Mouse (Mus musculus): ENCODE measurements around the gene Atp13a3. TPM values are rescaled to one million over a fixed set of nuclear protein-coding genes. Genes with fewer than 3 reads are reported as not detected.

Gene Atp13a3
- total and polyA plus RNA-seq, 2 experiments from 2014 or later, result 6.1 to 35.0 TPM

DNA sequence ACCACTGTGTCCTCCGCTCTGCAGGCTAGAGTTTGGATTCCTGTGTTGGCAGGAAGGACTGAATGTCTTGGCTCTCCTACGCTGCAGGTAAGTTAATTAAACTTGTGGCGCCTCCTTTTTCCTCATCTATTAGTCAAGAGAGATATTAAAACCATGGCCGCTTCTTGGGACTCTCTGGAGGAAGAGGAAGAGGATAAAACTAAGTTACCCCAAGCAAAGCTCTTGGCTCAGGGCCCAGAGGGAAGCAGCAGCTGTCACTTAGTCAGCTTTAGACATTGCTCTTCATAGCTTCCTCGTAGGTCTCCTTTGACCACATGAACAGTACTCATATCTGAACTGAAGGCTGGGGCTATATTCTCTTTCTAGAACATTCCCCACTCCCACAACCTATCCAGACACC, 10.5 kb upstream of the Atp13a3 start:
- Histone ChIP-seq H3K4me1 (ENCODE audit: insufficient read depth) (no peaks in the 10 kb centered on the region), H3K36me3 (ENCODE audit: insufficient read depth) (no peaks in the 10 kb centered on the region), H3K9ac (no peak overlapping the region), H3K27me3 (ENCODE audit: insufficient read depth, low read length) (no peaks in the 10 kb centered on the region), H3K27ac (ENCODE audit: low read depth, low read length) (no peak overlapping the region), H3K9me3 (ENCODE audit: low read length) (no peaks in the 10 kb centered on the region), H3K4me2 (ENCODE audit: low read depth) (no peak overlapping the region), H3K4me3 (ENCODE audit: low read depth, low read length) (no peak overlapping the region)
- 77% methylated on average over 5 of the region's 5 CpGs for WGBS
- TF ChIP-seq CTCF (IDR thresholded peaks at IDR 0.05; ENCODE audit: low read depth), result no peak
- ATAC-seq (no peak), DNase-seq (no peak)

DNA sequence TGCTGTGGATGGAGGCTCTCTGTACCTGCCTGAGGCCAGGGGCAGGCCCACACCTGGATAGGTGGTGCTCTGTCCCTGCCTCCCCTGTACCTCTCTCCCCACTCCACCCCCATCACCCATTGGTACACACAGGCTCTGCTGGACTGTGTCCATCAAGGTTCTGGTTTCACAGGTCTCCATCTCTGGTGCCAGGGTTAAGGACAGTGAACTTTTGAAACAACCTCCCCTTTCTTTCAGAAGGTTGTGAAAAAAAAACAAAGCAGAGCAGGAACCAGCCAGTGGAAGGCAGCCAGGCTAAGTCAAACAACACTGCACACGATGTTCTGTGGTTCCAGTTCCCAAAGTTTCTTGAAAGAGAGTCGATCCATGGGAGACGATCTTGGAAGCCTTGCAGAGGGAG, 6.9 kb upstream of the Atp13a3 start:
- no peak for TF ChIP-seq CTCF (IDR thresholded peaks at IDR 0.05; ENCODE audit: low read depth)
- Histone ChIP-seq H3K9ac (no peak overlapping the region), H3K27me3 (ENCODE audit: insufficient read depth, low read length) (no peaks in the 10 kb centered on the region), H3K4me3 (ENCODE audit: low read depth, low read length) (no peak overlapping the region), H3K4me1 (ENCODE audit: insufficient read depth) (no peaks in the 10 kb centered on the region), H3K4me2 (ENCODE audit: low read depth) (no peak overlapping the region), H3K9me3 (ENCODE audit: low read length) (no peaks in the 10 kb centered on the region), H3K36me3 (ENCODE audit: insufficient read depth) (no peaks in the 10 kb centered on the region), H3K27ac (ENCODE audit: low read depth, low read length) (no peak overlapping the region)
- no peak for ATAC-seq
- DNase-seq, result no peak
- 67% methylated on average over 3 of the region's 3 CpGs for WGBS

DNA sequence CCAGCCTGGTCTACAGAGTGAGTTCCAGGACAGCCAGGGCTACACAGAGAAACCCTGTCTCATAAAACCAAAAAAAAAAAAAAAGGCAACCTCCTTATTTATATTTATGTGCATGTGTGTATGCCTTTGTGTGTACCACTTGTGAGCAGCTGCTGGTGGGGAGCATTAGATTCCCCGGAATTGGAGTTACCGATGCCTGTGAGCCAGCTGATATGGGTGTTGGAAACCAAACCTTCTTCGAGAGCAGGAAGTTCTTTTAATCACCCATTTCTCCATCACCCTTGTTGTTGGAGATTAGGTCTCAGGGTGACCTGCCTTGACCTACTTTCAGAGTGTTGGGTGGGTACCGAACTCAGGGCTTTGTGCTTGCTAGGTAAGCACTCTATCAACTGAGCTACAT, 5.1 kb upstream of the Atp13a3 start:
- Histone ChIP-seq H3K4me1 (ENCODE audit: insufficient read depth) (no peaks in the 10 kb centered on the region), H3K4me2 (ENCODE audit: low read depth) (no peak overlapping the region), H3K9ac (no peak overlapping the region), H3K4me3 (ENCODE audit: low read depth, low read length) (no peak overlapping the region), H3K9me3 (ENCODE audit: low read length) (no peaks in the 10 kb centered on the region), H3K27ac (ENCODE audit: low read depth, low read length) (no peak overlapping the region), H3K36me3 (ENCODE audit: insufficient read depth) (no peaks in the 10 kb centered on the region), H3K27me3 (ENCODE audit: insufficient read depth, low read length) (no peaks in the 10 kb centered on the region)
- no peak for DNase-seq
- TF ChIP-seq CTCF (IDR thresholded peaks at IDR 0.05; ENCODE audit: low read depth), result no peak
- ATAC-seq, result no peak
- 92% methylated on average over 4 of the region's 4 CpGs for WGBS

DNA sequence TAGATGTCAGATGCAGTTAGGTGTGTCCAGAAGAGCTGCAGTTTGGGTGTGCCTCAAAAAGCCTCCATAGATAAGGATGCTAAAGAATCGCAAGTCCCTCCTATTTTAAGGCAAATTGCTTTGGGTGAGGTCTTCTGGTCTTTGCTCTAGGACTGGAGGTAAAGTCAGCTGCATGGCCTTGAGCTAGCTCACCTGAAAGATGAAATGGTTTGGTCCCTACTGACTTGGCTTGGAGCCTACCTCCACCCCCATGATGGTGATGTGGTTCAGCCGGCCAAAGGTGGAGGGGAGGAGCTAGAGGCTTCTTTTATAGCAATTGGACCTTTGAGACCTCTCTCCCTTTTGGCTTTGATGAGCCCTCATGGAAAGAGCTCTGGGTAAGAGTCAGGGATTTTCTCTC, 1.7 kb upstream of the Atp13a3 start:
- H3K9ac ChIP-seq, result no peak overlapping the region
- TF ChIP-seq CTCF (IDR thresholded peaks at IDR 0.05; ENCODE audit: low read depth), result no peak
- H3K9me3 ChIP-seq (ENCODE audit: low read length), result no peaks in the 10 kb centered on the region
- ATAC-seq (no peak), DNase-seq (no peak)
- no peaks in the 10 kb centered on the region for H3K36me3 ChIP-seq (ENCODE audit: insufficient read depth)
- no peaks in the 10 kb centered on the region for H3K4me1 ChIP-seq (ENCODE audit: insufficient read depth)
- no peaks in the 10 kb centered on the region for H3K27me3 ChIP-seq (ENCODE audit: insufficient read depth, low read length)
- H3K27ac ChIP-seq (ENCODE audit: low read depth, low read length), result no peak overlapping the region
- H3K4me3 ChIP-seq (ENCODE audit: low read depth, low read length), result no peak overlapping the region
- no peak overlapping the region for H3K4me2 ChIP-seq (ENCODE audit: low read depth)
- WGBS, result 83% methylated on average over 2 of the region's 2 CpGs

- H3K4me2 ChIP-seq (ENCODE audit: low read depth), result no peak overlapping the region
- H3K4me3 ChIP-seq (ENCODE audit: low read depth, low read length), result no peak overlapping the region
- H3K36me3 ChIP-seq (ENCODE audit: insufficient read depth), result no peaks in the 10 kb centered on the region
- no peak overlapping the region for H3K27ac ChIP-seq (ENCODE audit: low read depth, low read length)
- 84% methylated on average over 3 of the region's 3 CpGs for WGBS
- H3K27me3 ChIP-seq (ENCODE audit: insufficient read depth, low read length), result no peaks in the 10 kb centered on the region
- ATAC-seq, result no peak
- H3K4me1 ChIP-seq (ENCODE audit: insufficient read depth), result no peaks in the 10 kb centered on the region
- H3K9ac ChIP-seq, result no peak overlapping the region
- TF ChIP-seq CTCF (IDR thresholded peaks at IDR 0.05; ENCODE audit: low read depth), result no peak
- DNase-seq, result no peak
- no peaks in the 10 kb centered on the region for H3K9me3 ChIP-seq (ENCODE audit: low read length)
Measured at GRCm38 (mm10) chr16:30403528-30403927, 2.2 kb downstream of the Atp13a3 start.

GRCm38 (mm10) chr16:30397127-30398057, 8.4 kb downstream of the Atp13a3 start:
- Histone ChIP-seq H3K9me3 (ENCODE audit: low read length) (no peaks in the 10 kb centered on the region), H3K4me1 (ENCODE audit: insufficient read depth) (no peaks in the 10 kb centered on the region), H3K36me3 (ENCODE audit: insufficient read depth) (no peaks in the 10 kb centered on the region), H3K4me3 (ENCODE audit: low read depth, low read length) (no peak overlapping the region), H3K27me3 (ENCODE audit: insufficient read depth, low read length) (no peaks in the 10 kb centered on the region), H3K4me2 (ENCODE audit: low read depth) (no peak overlapping the region), H3K9ac (no peak overlapping the region), H3K27ac (ENCODE audit: low read depth, low read length) (no peak overlapping the region)
- ATAC-seq, result no peak
- DNase-seq, result no peak
- WGBS, result 42% methylated on average over 15 of the region's 15 CpGs
- no peak for TF ChIP-seq CTCF (IDR thresholded peaks at IDR 0.05; ENCODE audit: low read depth)

- Histone ChIP-seq H3K9me3 (ENCODE audit: low read length) (no peaks in the 10 kb centered on the region), H3K27me3 (ENCODE audit: insufficient read depth, low read length) (no peaks in the 10 kb centered on the region), H3K27ac (ENCODE audit: low read depth, low read length) (no peak overlapping the region), H3K4me3 (ENCODE audit: low read depth, low read length) (no peak overlapping the region), H3K4me1 (ENCODE audit: insufficient read depth) (no peaks in the 10 kb centered on the region), H3K36me3 (ENCODE audit: insufficient read depth) (no peaks in the 10 kb centered on the region), H3K9ac (no peak overlapping the region), H3K4me2 (ENCODE audit: low read depth) (no peak overlapping the region)
- DNase-seq, result no peak
- ATAC-seq, result no peak
- WGBS, result 94% methylated on average over 2 of the region's 2 CpGs
- TF ChIP-seq CTCF (IDR thresholded peaks at IDR 0.05; ENCODE audit: low read depth), result no peak
Measured at GRCm38 (mm10) chr16:30395136-30395535, 10.6 kb downstream of the Atp13a3 start.

All from forebrain, postnatal 0 days (tissue).